Mouse (Mus musculus) kidney, postnatal 0 days (tissue): ENCODE data around the gene Ang4. TPM values are rescaled to one million over a fixed set of nuclear protein-coding genes. Genes with fewer than 3 reads are reported as not detected.
A peak's percentile ranks its signal among the peaks of the same experiment; 100 is the strongest.

Experiments used
- ATAC-seq: fragments of 200-750 bp; cut with Nextera tagmentation; replicated peaks from 2 replicates; pipeline ENCODE4 v1.8.0; 2017; ENCODE audit warnings: low read depth, moderate number of reproducible peaks, moderate TSS enrichment, moderate library complexity; ENCODE audit not compliant: low FRiP score
- DNase-seq: peaks from one replicate; pipeline ENCODE4 v3.0.0-alpha.2; 2016; ENCODE audit warnings: low spot score
- H3K27ac ChIP-seq: fragments of 300-500 bp; sonication (generic); 2 replicates; pipeline ENCODE4 v1.5.1; 2014; ENCODE audit warnings: mild to moderate bottlenecking
- H3K27me3 ChIP-seq: fragments of 300-500 bp; sonication (generic); 2 replicates; pipeline ENCODE4 v1.6.1; 2014; ENCODE audit warnings: low read length, mixed read lengths; ENCODE audit not compliant: insufficient read depth
- H3K36me3 ChIP-seq: fragments of 300-500 bp; sonication (generic); 2 replicates; pipeline ENCODE4 v1.6.1; 2014; ENCODE audit warnings: low read length, mixed read lengths; ENCODE audit not compliant: insufficient read depth
- H3K4me1 ChIP-seq: fragments of 300-500 bp; sonication (generic); replicated peaks from 2 replicates; pipeline ENCODE4 v1.6.1; 2014; ENCODE audit warnings: antibody characterized with exemption, low read length, mixed read lengths; ENCODE audit not compliant: insufficient read depth
- H3K4me2 ChIP-seq: fragments of 300-500 bp; sonication (generic); 2 replicates; pipeline ENCODE4 v1.6.1; 2014; ENCODE audit warnings: mild to moderate bottlenecking, low read length, moderate library complexity, mixed read lengths
- H3K4me3 ChIP-seq: fragments of 300-500 bp; sonication (generic); replicated peaks from 2 replicates; pipeline ENCODE4 v1.5.1; 2014; ENCODE audit warnings: low read depth, low read length
- H3K9ac ChIP-seq: fragments of 300-500 bp; sonication (generic); 2 replicates; pipeline ENCODE4 v1.6.1; 2014; ENCODE audit warnings: low read depth, low read length
- H3K9me3 ChIP-seq: fragments of 300-500 bp; sonication (generic); replicated peaks from 2 replicates; pipeline ENCODE4 v1.6.1; 2016; ENCODE audit warnings: low read length, inconsistent platforms, mixed read lengths
- CTCF ChIP-seq: IDR thresholded peaks from 2 replicates; pipeline ENCODE4 v1.5.1; 2016; ENCODE audit warnings: antibody characterized with exemption, low read depth, mild to moderate bottlenecking, moderate library complexity
- WGBS: fragments of 180-500 bp; shearing (Covaris S2); extraction: QIAGEN DNeasy Blood & Tissue Kit; methylation state at CpG from one replicate; pipeline ENCODE4 v1.1.7; 2014; 5-methylcytosine and 5-hydroxymethylcytosine counted together
- polyA plus RNA-seq: library from polyadenylated mRNA; unstranded; fragments of >200 nt; fragmentation: Nextera tagmentation; extraction: Ambion mirVana; gene quantifications from 2 replicates; pipeline ENCODE4 v1.2.1, GENCODE M21; 2015

Gene Ang4
- polyA plus RNA-seq, 1 experiment from 2014 or later, result 0.28 TPM

GRCm38 (mm10) chr14:51738411-51739149 lies 34.8 kb downstream of the Ang4 start:
- peak overlapping the region; percentile 78 for H3K4me2 ChIP-seq
- H3K4me3 ChIP-seq, result peak overlapping the region; percentile 17; the same call in 1 of the 2 replicates
- no peak for ATAC-seq
- H3K36me3 ChIP-seq, result no peaks in the 10 kb centered on the region
- no peak overlapping the region for H3K27ac ChIP-seq
- DNase-seq, result no peak
- TF ChIP-seq CTCF, result no peak
- no peak overlapping the region for H3K9ac ChIP-seq
- no peaks in the 10 kb centered on the region for H3K9me3 ChIP-seq
- H3K4me1 ChIP-seq, result no peaks in the 10 kb centered on the region
- H3K27me3 ChIP-seq, result peaks cover 33% of the 10 kb centered on the region
- 3% methylated on average over 29 of the region's 29 CpGs for WGBS

GRCm38 (mm10) chr14:51737967-51738366 lies 35.4 kb downstream of the Ang4 start:
- Histone ChIP-seq H3K9me3 (no peaks in the 10 kb centered on the region), H3K9ac (no peak overlapping the region), H3K4me2 (no peak overlapping the region), H3K27ac (no peak overlapping the region), H3K27me3 (peaks cover 33% of the 10 kb centered on the region), H3K36me3 (no peaks in the 10 kb centered on the region), H3K4me1 (no peaks in the 10 kb centered on the region), H3K4me3 (no peak overlapping the region)
- 19% methylated on average over 12 of the region's 12 CpGs for WGBS
- DNase-seq (no peak), ATAC-seq (no peak)
- TF ChIP-seq CTCF, result no peak

- H3K9ac ChIP-seq, result no peak within 1 kb of the TSS
- no peak within 1 kb of the TSS for H3K4me2 ChIP-seq
- no peaks in the 10 kb centered on the region for H3K9me3 ChIP-seq
- no peak for TF ChIP-seq CTCF
- no peaks in the 10 kb centered on the region for H3K27me3 ChIP-seq
- no peak within 1 kb of the TSS for H3K27ac ChIP-seq
- WGBS, result 50% methylated on average over 1 of the region's 1 CpGs
- no peaks in the 10 kb centered on the region for H3K36me3 ChIP-seq
- no peaks in the 10 kb centered on the region for H3K4me1 ChIP-seq
- no peak within 1 kb of the TSS for H3K4me3 ChIP-seq
- DNase-seq (no peak), ATAC-seq (no peak)
Observed at GRCm38 (mm10) chr14:51717083-51717482, 56.3 kb downstream of the Ang4 start, which contains the start of gene Gm5800. Gene Gm5800, minus strand, starts transcription at chr14:51717183.

Other genes with a start within 250 kb of the Ang4 start
- gene Gm5622, start 220.8 kb downstream of the Ang4 start, polyA plus RNA-seq, result not detected in 2 replicates
- gene Gm17175, start 199.5 kb downstream of the Ang4 start, polyA plus RNA-seq, result not detected in 2 replicates
- not detected in 2 replicates for gene Gm17174, start 181.5 kb downstream of the Ang4 start, polyA plus RNA-seq
- gene Gm17078, start 162.3 kb downstream of the Ang4 start, polyA plus RNA-seq, result not detected in 2 replicates
- gene Gm4181, start 137.9 kb downstream of the Ang4 start, polyA plus RNA-seq, result not detected in 2 replicates
- gene Gm17079, start 78.1 kb downstream of the Ang4 start, polyA plus RNA-seq, result not detected in 2 replicates
- not detected in 2 replicates for gene Gm5800, start 56.4 kb downstream of the Ang4 start, polyA plus RNA-seq
- not detected in 2 replicates for gene AY358078, start 26.5 kb upstream of the Ang4 start, polyA plus RNA-seq
- not detected in 2 replicates for gene Ear6, start 80.1 kb upstream of the Ang4 start, polyA plus RNA-seq
- gene Mettl17, start 111.3 kb upstream of the Ang4 start, polyA plus RNA-seq, result 46.3 and 46.6 TPM in 2 replicates
- gene Slc39a2, start 119.3 kb upstream of the Ang4 start, polyA plus RNA-seq, result 0.12 and 0.15 TPM in 2 replicates
- 89.2 and 95.3 TPM in 2 replicates for gene Ndrg2, start 140.6 kb upstream of the Ang4 start, polyA plus RNA-seq
- gene Tppp2, start 144.8 kb upstream of the Ang4 start, polyA plus RNA-seq, result not detected in 2 replicates
- not detected in 2 replicates for gene Rnase13, start 149.2 kb upstream of the Ang4 start, polyA plus RNA-seq
- gene Arhgef40, start 211.1 kb upstream of the Ang4 start, polyA plus RNA-seq, result 58.0 and 61.3 TPM in 2 replicates
- 1.7 and 2.3 TPM in 2 replicates for gene Tmem253, start 242.1 kb upstream of the Ang4 start, polyA plus RNA-seq
- gene Zfp219, start 247.1 kb upstream of the Ang4 start, polyA plus RNA-seq, result 34.0 and 35.8 TPM in 2 replicates